Comparison of ENCODE assay signal across 26 mouse cellular contexts in the genomic region with DNA sequence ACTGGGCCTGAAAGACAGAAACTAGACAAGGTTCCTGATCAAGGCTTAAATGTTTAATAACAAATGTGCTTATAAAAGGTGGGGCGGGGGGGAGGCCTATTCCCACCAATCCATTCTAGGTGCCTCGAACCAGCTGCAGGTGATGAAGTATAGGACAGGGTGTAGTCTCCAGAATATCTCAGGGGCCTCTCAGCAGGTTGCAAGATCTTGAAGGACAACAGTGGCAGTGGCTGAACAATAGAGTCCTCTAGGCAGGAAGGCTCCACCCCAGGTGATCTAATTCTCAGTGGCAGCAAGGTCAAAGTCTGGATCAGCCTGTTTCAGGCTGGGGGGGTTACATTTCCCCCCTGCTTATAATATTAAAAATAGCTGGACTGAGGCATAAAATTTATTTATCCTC.
"Had no signal": no experiment of that assay in that cellular context is flagged by ENCODE, and none has a peak within 500 bp of the region (broad histone marks: within the 10 kb centered on the region; RNA-seq: fewer than 3 reads in every experiment).

No protein-coding gene starts in this region.

- ATAC-seq: forebrain, embryonic 13.5 days; forebrain, embryonic 14.5 days; forebrain, embryonic 16.5 days; forebrain, postnatal 0 days had no signal

- H3K4me1 ChIP-seq: embryonic facial prominence, embryonic 10.5 days; embryonic facial prominence, embryonic 12.5 days; embryonic facial prominence, embryonic 13.5 days; embryonic facial prominence, embryonic 15.5 days; forebrain, embryonic 10.5 days; forebrain, embryonic 12.5 days; forebrain, embryonic 13.5 days; heart, embryonic 10.5 days had no signal

- H3K9me3 ChIP-seq: embryonic facial prominence, embryonic 10.5 days; embryonic facial prominence, embryonic 12.5 days; embryonic facial prominence, embryonic 13.5 days; embryonic facial prominence, embryonic 15.5 days; forebrain, embryonic 10.5 days; forebrain, embryonic 12.5 days; heart, embryonic 10.5 days had no signal

- DNase-seq: cerebellum, adult 9-11 months; cerebellum, postnatal 10 days; cerebellum, postnatal 14 days; cerebellum, postnatal 25 days; cerebellum, postnatal 36 days; embryo, embryonic 11 days; forebrain, postnatal 0 days; gastrocnemius, adult 2 months; gastrocnemius, postnatal 10 days; gastrocnemius, postnatal 14 days; gastrocnemius, postnatal 25 days; gastrocnemius, postnatal 36 days; heart, adult 11 months; heart, adult 18-20 months; heart, adult 2 months had no signal

- H3K36me3 ChIP-seq: embryonic facial prominence, embryonic 10.5 days; embryonic facial prominence, embryonic 12.5 days; embryonic facial prominence, embryonic 13.5 days; embryonic facial prominence, embryonic 15.5 days; forebrain, embryonic 10.5 days; forebrain, embryonic 12.5 days; heart, embryonic 10.5 days had no signal

- H3K27ac ChIP-seq: embryonic facial prominence, embryonic 10.5 days; embryonic facial prominence, embryonic 12.5 days; embryonic facial prominence, embryonic 13.5 days; embryonic facial prominence, embryonic 15.5 days; forebrain, embryonic 10.5 days; forebrain, embryonic 12.5 days; forebrain, embryonic 13.5 days; gastrocnemius, adult 2 months; heart, adult 2 months; heart, embryonic 10.5 days had no signal

- H3K4me2 ChIP-seq: embryonic facial prominence, embryonic 12.5 days; embryonic facial prominence, embryonic 13.5 days; embryonic facial prominence, embryonic 15.5 days; forebrain, embryonic 12.5 days; forebrain, embryonic 13.5 days had no signal

- H3K4me3 ChIP-seq: embryonic facial prominence, embryonic 10.5 days; embryonic facial prominence, embryonic 12.5 days; embryonic facial prominence, embryonic 13.5 days; embryonic facial prominence, embryonic 15.5 days; erythroblast, embryonic 14.5 days; forebrain, embryonic 10.5 days; forebrain, embryonic 12.5 days; forebrain, embryonic 13.5 days; gastrocnemius, adult 2 months; heart, adult 2 months; heart, embryonic 10.5 days had no signal

- H3K9ac ChIP-seq: embryonic facial prominence, embryonic 12.5 days; embryonic facial prominence, embryonic 13.5 days; embryonic facial prominence, embryonic 15.5 days; forebrain, embryonic 12.5 days; forebrain, embryonic 13.5 days; forebrain, postnatal 0 days had no signal

- H3K27me3 ChIP-seq: embryonic facial prominence, embryonic 12.5 days; embryonic facial prominence, embryonic 13.5 days; embryonic facial prominence, embryonic 15.5 days; forebrain, embryonic 12.5 days; forebrain, embryonic 13.5 days had no signal
